Mouse (Mus musculus) ES-Bruce4 (cell line): Measurements from ENCODE around the gene Spred2. TPM values are rescaled to one million over a fixed set of nuclear protein-coding genes. Genes with fewer than 3 reads are reported as not detected.
A peak's percentile ranks its signal among the peaks of the same experiment; 100 is the strongest.

Experiments used
- H3K27ac ChIP-seq: 2 replicates; pipeline ENCODE4 v1.5.1; 2012; ENCODE audit warnings: low read length, inconsistent platforms; ENCODE audit not compliant: insufficient read depth
- H3K27me3 ChIP-seq: 2 replicates; pipeline ENCODE4 v1.6.1; 2012; ENCODE audit warnings: mild to moderate bottlenecking, low read length, inconsistent platforms; ENCODE audit not compliant: control insufficient read depth, poor library complexity, insufficient read depth, severe bottlenecking
- H3K36me3 ChIP-seq: 2 replicates; pipeline ENCODE4 v1.6.1; 2012; ENCODE audit warnings: inconsistent platforms, mild to moderate bottlenecking, low read length, moderate library complexity; ENCODE audit not compliant: control insufficient read depth, poor library complexity, insufficient read depth, severe bottlenecking
- H3K4me1 ChIP-seq: one replicate; pipeline ENCODE4 v1.8.1; 2011; ENCODE audit warnings: low read length; ENCODE audit not compliant: control insufficient read depth, insufficient read depth
- H3K4me3 ChIP-seq: 2 replicates; pipeline ENCODE4 v1.5.1; 2011; ENCODE audit warnings: low read depth, mild to moderate bottlenecking, low read length
- H3K9ac ChIP-seq: 2 replicates; pipeline ENCODE4 v1.6.1; 2012; ENCODE audit warnings: low read depth, mild to moderate bottlenecking, inconsistent platforms; ENCODE audit not compliant: poor library complexity, severe bottlenecking
- H3K9me3 ChIP-seq: replicated peaks from 2 replicates; pipeline ENCODE4 v1.6.1; 2012; ENCODE audit warnings: mild to moderate bottlenecking, low read length, inconsistent platforms; ENCODE audit not compliant: control insufficient read depth, poor library complexity, insufficient read depth, severe bottlenecking
- CTCF ChIP-seq: IDR thresholded peaks from one replicate; pipeline ENCODE4 v1.8.1; 2011; ENCODE audit warnings: low read depth, low read length
- EP300 ChIP-seq: IDR thresholded peaks from 2 replicates; pipeline ENCODE4 v1.6.1; 2011; ENCODE audit warnings: low read depth, low read length; ENCODE audit not compliant: insufficient read depth
- POLR2A ChIP-seq: IDR thresholded peaks from one replicate; pipeline ENCODE4 v1.8.1; 2011; ENCODE audit warnings: low read length; ENCODE audit not compliant: insufficient read depth
- polyA plus RNA-seq: library from polyadenylated mRNA; stranded (reverse); fragments of >200 nt; gene quantifications from 2 replicates; pipeline ENCODE4 v1.2.4, GENCODE M21; 2011; ENCODE audit warnings: low read depth; ENCODE audit not compliant: missing spikeins, insufficient read depth, insufficient read length

The Spred2 gene
- polyA plus RNA-seq, 1 experiment, result 41.9 TPM

DNA sequence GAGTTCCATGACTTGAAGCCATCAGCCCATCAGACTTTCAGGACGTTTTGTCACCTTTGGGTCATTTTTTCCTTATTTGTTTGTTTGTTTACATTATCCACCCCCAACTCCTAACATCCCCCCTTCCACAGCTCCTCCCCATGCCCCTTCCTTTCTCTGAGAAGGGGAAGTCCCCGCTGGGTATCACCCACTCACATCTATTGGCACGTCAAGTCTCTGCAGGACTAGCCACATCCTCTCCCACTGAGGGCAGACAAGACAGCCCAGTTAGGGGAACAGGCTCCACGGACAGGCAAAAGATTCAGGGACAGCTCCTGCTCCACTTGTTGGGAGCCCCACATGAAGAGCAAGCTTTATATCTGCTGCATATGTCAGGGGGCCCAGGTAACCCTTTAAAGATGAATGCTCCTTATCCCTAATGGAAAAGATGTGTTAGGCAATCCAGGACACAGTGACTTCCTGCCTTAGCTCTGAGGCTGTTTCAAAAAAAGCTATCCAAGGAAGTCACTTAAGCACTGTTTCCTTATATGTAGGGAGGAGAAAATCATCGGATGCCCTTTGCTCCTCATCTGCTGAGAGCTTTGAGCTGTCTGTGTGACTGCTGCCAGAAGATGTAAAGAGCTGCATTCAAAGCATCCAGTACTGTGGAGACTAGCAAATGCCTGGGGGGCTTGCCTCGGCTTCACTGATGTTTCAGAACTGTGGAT is 33.3 kb upstream of the Spred2 start:
- Histone ChIP-seq H3K9me3 (no peaks in the 10 kb centered on the region), H3K9ac (no peak overlapping the region), H3K4me1 (no peaks in the 10 kb centered on the region), H3K27ac (no peak overlapping the region), H3K27me3 (no peaks in the 10 kb centered on the region), H3K4me3 (no peak overlapping the region), H3K36me3 (no peaks in the 10 kb centered on the region)
- TF ChIP-seq CTCF, result no peak

DNA sequence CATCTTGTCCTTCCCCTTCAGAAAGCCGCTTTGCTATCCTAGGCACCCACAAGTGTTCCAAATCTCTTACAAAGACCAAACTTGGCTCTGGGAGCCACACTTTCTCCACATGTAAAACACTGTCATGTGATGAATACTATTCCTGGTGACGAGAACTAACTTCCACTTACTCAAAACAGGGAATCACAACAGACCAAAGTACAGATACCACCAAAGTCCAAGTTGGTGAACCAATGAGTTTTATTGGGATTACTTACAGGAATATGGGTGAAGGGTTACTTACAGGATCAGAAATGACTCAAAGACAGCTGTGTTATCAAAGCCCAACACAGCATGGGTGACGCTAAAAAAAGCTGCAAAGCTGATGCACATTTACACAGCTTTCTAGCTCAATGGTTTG is 30.9 kb upstream of the Spred2 start:
- Histone ChIP-seq H3K27me3 (no peaks in the 10 kb centered on the region), H3K9me3 (no peaks in the 10 kb centered on the region), H3K9ac (no peak overlapping the region), H3K36me3 (no peaks in the 10 kb centered on the region), H3K4me1 (no peaks in the 10 kb centered on the region), H3K27ac (no peak overlapping the region), H3K4me3 (no peak overlapping the region)
- TF ChIP-seq EP300, result no peak

DNA sequence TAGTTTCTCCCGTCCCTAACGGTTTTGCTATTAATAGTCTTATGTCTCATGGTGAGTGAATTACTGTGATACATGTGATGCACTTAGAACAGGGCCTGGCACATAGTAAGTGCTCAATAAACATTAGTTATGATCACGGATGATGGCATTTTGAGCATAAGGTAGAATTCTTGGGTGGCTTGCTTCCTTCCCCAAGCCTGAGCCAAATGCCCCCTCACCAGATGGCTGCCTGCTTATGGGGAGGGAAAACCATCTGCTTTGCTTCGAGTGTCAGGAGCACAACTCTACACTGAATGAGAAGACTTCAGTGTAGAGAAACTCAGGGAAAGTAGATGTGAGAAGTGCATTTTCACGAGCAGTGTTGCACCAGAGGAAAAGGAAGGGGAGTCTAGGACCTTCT is 24.6 kb upstream of the Spred2 start:
- no peak overlapping the region for H3K9ac ChIP-seq
- H3K4me3 ChIP-seq, result no peak overlapping the region
- no peaks in the 10 kb centered on the region for H3K27me3 ChIP-seq
- TF ChIP-seq CTCF (no peak), EP300 (no peak), POLR2A (no peak)
- no peaks in the 10 kb centered on the region for H3K4me1 ChIP-seq
- no peaks in the 10 kb centered on the region for H3K9me3 ChIP-seq
- no peak overlapping the region for H3K27ac ChIP-seq
- no peaks in the 10 kb centered on the region for H3K36me3 ChIP-seq

DNA sequence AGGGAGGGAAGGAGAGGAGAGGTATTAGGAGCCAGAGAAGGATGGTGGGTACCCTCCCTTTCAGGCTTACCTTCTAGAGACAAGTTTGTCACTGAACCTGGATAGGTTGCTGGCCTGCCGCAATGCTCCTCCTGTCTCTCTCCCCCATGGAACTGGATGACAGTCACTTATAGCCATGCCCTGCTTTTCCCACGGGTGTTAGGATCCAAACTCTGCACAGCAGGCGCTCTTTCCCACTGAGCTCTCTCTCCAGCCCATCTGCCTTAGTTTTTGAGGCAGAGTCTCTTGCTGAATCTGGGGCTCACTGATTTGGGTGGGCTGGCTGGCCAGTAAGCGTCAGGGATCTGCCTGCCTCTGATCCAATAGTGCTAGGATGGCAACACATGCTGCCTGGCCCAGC is 23.5 kb upstream of the Spred2 start:
- Histone ChIP-seq H3K27me3 (no peaks in the 10 kb centered on the region), H3K27ac (no peak overlapping the region), H3K36me3 (no peaks in the 10 kb centered on the region), H3K9ac (no peak overlapping the region), H3K4me1 (no peaks in the 10 kb centered on the region), H3K4me3 (no peak overlapping the region), H3K9me3 (no peaks in the 10 kb centered on the region)
- TF ChIP-seq EP300 (no peak), CTCF (no peak), POLR2A (no peak)

DNA sequence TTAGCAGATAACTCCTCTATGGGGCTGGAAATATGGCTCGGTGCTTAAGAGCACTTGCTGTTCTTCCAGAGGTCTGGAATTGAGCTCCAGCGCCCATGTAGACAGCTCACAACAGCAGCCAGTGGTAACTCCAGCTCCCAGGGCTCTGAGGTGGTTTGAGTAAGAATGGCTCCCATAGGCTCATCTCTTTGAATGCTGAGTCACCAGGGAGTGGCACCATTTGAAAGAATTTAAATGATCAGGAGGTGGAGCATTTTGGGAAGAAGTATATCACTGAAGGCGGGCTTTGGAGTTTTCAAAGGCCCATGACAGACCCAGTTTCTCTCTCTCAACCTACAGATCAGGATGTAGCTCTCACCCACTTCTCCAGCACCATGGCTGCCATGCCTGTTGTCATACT is 13.0 kb upstream of the Spred2 start:
- Histone ChIP-seq H3K9me3 (0 out of 2 replicates have a peak, but pooled peaks cover 5% of the 10 kb centered on the region), H3K27me3 (no peaks in the 10 kb centered on the region), H3K36me3 (no peaks in the 10 kb centered on the region), H3K4me3 (no peak overlapping the region), H3K9ac (no peak overlapping the region), H3K4me1 (no peaks in the 10 kb centered on the region), H3K27ac (peak overlapping the region; percentile 87)
- TF ChIP-seq EP300 (no peak), CTCF (no peak), POLR2A (no peak)

DNA sequence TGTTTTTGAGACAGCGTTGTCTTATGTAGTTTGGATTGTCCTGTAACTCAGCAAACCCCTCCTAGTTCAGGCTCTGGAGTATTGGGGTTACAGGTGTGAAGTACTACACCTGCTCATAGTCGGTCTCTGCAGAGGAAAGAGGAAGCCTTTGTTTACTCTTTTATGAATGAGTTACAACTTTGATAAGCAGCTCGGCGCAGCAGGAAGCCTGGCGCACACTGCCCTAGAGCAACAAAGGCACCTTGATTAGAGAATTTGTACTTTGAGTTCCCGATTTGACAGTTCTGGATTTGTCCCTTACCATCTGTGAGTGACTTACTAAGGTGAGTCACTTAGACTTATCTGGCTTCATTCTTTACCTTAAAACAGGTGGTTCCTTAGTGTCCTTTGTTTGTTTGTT is 12.0 kb upstream of the Spred2 start:
- Histone ChIP-seq H3K27ac (no peak overlapping the region), H3K9ac (no peak overlapping the region), H3K36me3 (no peaks in the 10 kb centered on the region), H3K9me3 (0 out of 2 replicates have a peak, but pooled peaks cover 5% of the 10 kb centered on the region), H3K27me3 (no peaks in the 10 kb centered on the region), H3K4me1 (peaks cover 2% of the 10 kb centered on the region), H3K4me3 (no peak overlapping the region)
- TF ChIP-seq CTCF (no peak), POLR2A (no peak), EP300 (no peak)

DNA sequence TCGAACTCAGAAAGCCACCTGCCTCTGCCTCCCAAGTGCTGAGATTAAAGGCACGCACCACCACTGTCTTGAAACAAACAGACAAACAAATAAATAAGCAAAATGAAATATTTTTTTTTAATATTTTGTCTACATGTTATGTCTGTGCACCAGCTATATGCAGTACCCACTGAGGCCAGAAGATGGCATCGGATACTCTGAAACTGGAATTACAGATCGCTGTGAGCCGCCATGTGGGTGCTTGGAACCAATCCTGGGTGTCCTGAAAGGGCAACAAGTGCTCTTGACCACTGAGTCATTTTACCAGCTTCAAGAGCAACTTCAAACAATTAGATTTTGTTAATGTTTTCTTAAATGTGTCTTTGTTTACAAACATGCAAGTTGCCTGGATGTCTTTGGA is 11.5 kb upstream of the Spred2 start:
- Histone ChIP-seq H3K36me3 (no peaks in the 10 kb centered on the region), H3K9me3 (0 out of 2 replicates have a peak, but pooled peaks cover 5% of the 10 kb centered on the region), H3K4me1 (peaks cover 3% of the 10 kb centered on the region), H3K4me3 (no peak overlapping the region), H3K27ac (no peak overlapping the region), H3K27me3 (no peaks in the 10 kb centered on the region), H3K9ac (no peak overlapping the region)
- TF ChIP-seq POLR2A (no peak), CTCF (peak; percentile 15)
